Comparison of ENCODE assay signal across 16 mouse cellular contexts in genomic region chr3:141216999-141217398, GRCm38 (mm10). TPM values are rescaled to one million over a fixed set of nuclear protein-coding genes. Genes with fewer than 3 reads are reported as not detected.
DNase-seq lines count a peak whose midpoint lies in the region; ATAC-seq lines count a peak whose summit lies in the region.
"Had no signal": no experiment of that assay in that cellular context is flagged by ENCODE, and none has a peak within 500 bp of the region (broad histone marks: within the 10 kb centered on the region; RNA-seq: fewer than 3 reads in every experiment).

No protein-coding gene starts in this region.

- H3K9me3 ChIP-seq in kidney, embryonic 14.5 days (ENCODE audit: control insufficient read depth, low read length), result no peaks in the 10 kb centered on the region
- no peaks in the 10 kb centered on the region for H3K9me3 ChIP-seq in embryonic facial prominence, embryonic 10.5 days
- no peaks in the 10 kb centered on the region for H3K9me3 ChIP-seq in heart, embryonic 11.5 days (replicated peaks; ENCODE audit: control insufficient read depth, low read length)
- H3K9me3 ChIP-seq: heart, embryonic 12.5 days; hindbrain, embryonic 15.5 days had no signal

- no peaks in the 10 kb centered on the region for H3K4me1 ChIP-seq in kidney, embryonic 14.5 days (ENCODE audit: control insufficient read depth, insufficient read depth, low read length)
- H3K4me1 ChIP-seq in embryonic facial prominence, embryonic 10.5 days, result peaks cover 12% of the 10 kb centered on the region
- 0 out of 2 replicates have a peak, but pooled peaks cover 3% of the 10 kb centered on the region for H3K4me1 ChIP-seq in heart, embryonic 11.5 days (ENCODE audit: control insufficient read depth, insufficient read depth, low read length)
- H3K4me1 ChIP-seq: hindbrain, embryonic 15.5 days had no signal

- H3K36me3 ChIP-seq in kidney, embryonic 14.5 days (ENCODE audit: control insufficient read depth, insufficient read depth, low read length), result no peaks in the 10 kb centered on the region
- no peaks in the 10 kb centered on the region for H3K36me3 ChIP-seq in embryonic facial prominence, embryonic 10.5 days (replicated peaks)
- no peaks in the 10 kb centered on the region for H3K36me3 ChIP-seq in heart, embryonic 11.5 days (ENCODE audit: control insufficient read depth, insufficient read depth, low read length)
- H3K36me3 ChIP-seq: heart, embryonic 12.5 days; hindbrain, embryonic 15.5 days had no signal

- no peak for ATAC-seq in kidney, embryonic 14.5 days (ENCODE audit: low FRiP score, low TSS enrichment)
- ATAC-seq in heart, embryonic 11.5 days (replicated peaks; ENCODE audit: insufficient number of reproducible peaks, low FRiP score, low TSS enrichment), result no peak
- ATAC-seq: Patski had no signal

- H3K4me3 ChIP-seq in kidney, embryonic 14.5 days (ENCODE audit: low read length), result no peak overlapping the region
- no peak overlapping the region for H3K4me3 ChIP-seq in embryonic facial prominence, embryonic 10.5 days
- H3K4me3 ChIP-seq in heart, embryonic 11.5 days (ENCODE audit: low read depth, low read length), result no peak overlapping the region
- H3K4me3 ChIP-seq: heart, embryonic 12.5 days; hindbrain, embryonic 15.5 days had no signal

- DNase-seq in embryo, embryonic 10.5 days (ENCODE audit: low spot score), result peak; percentile 40
- DNase-seq in embryo, embryonic 9.5 days (ENCODE audit: extremely low spot score), result no peak
- DNase-seq in kidney, postnatal 10 days, result peak; percentile 12
- peak; percentile 1 for DNase-seq in 416B (ENCODE audit: low read depth)
- peak; percentile 8 for DNase-seq in embryonic facial prominence, embryonic 10.5 days (ENCODE audit: low spot score)
- DNase-seq in gastrocnemius, adult 8-10 months (ENCODE audit: low spot score in 2 of 2), result no peak
- DNase-seq: cerebellum, adult 9-11 months; liver; thymus, postnatal 14 days had no signal

- no peaks in the 10 kb centered on the region for H3K27me3 ChIP-seq in kidney, embryonic 14.5 days (ENCODE audit: control insufficient read depth, insufficient read depth, low read length)
- H3K27me3 ChIP-seq in embryonic facial prominence, embryonic 10.5 days (replicated peaks; ENCODE audit: low read depth, poor library complexity, severe bottlenecking), result no peaks in the 10 kb centered on the region
- no peaks in the 10 kb centered on the region for H3K27me3 ChIP-seq in heart, embryonic 11.5 days (ENCODE audit: control insufficient read depth, insufficient read depth, low read length)
- H3K27me3 ChIP-seq: heart, embryonic 12.5 days; hindbrain, embryonic 15.5 days; Patski had no signal

- no peak overlapping the region for H3K27ac ChIP-seq in kidney, embryonic 14.5 days (ENCODE audit: low read depth, low read length)
- no peak overlapping the region for H3K27ac ChIP-seq in embryonic facial prominence, embryonic 10.5 days (replicated peaks)
- H3K27ac ChIP-seq in heart, embryonic 11.5 days (ENCODE audit: low read depth, low read length), result no peak overlapping the region
- H3K27ac ChIP-seq: hindbrain, embryonic 15.5 days had no signal

- no peak overlapping the region for H3K4me2 ChIP-seq in kidney, embryonic 14.5 days (replicated peaks; ENCODE audit: low read depth, low read length)
- H3K4me2 ChIP-seq in heart, embryonic 11.5 days, result no peak overlapping the region
- H3K4me2 ChIP-seq: heart, embryonic 12.5 days; hindbrain, embryonic 15.5 days had no signal

- H3K9ac ChIP-seq in kidney, embryonic 14.5 days (ENCODE audit: low read depth, low read length), result no peak overlapping the region
- no peak overlapping the region for H3K9ac ChIP-seq in heart, embryonic 11.5 days (ENCODE audit: low read depth, low read length)
- H3K9ac ChIP-seq: heart, embryonic 12.5 days; hindbrain, embryonic 15.5 days had no signal

RNA-seq across cellular contexts. Expression of gene Pdha2, which starts 4.8 kb away (rescaled TPM):
- polyA plus RNA-seq in kidney, embryonic 14.5 days (2014; fragmentation: Nextera tagmentation; extraction: Ambion mirVana), result not detected in 2 replicates
- polyA plus RNA-seq in embryonic facial prominence, embryonic 10.5 days (2016; fragmentation: Nextera tagmentation; extraction: Ambion mirVana), result not detected in 2 replicates
- total RNA-seq in gastrocnemius, adult 8-10 months (2022), result not detected
- polyA plus RNA-seq in heart, embryonic 11.5 days (2014; fragmentation: Nextera tagmentation; extraction: Ambion mirVana), result not detected in 2 replicates
- total RNA-seq: gastrocnemius, adult 18-20 months; left cerebral cortex, adult 18-20 months had no signal
- polyA plus RNA-seq: heart, embryonic 12.5 days; hindbrain, embryonic 15.5 days; Patski had no signal

Comparison
In these comparisons a context has a peak if more than half of its experiments do, and no peak if none do; other contexts are left out.
1. DNase-seq: peak in embryo, embryonic 10.5 days (single experiment), kidney, postnatal 10 days (single experiment), 416B (single experiment) and embryonic facial prominence, embryonic 10.5 days (single experiment); none in embryo, embryonic 9.5 days (single experiment) and gastrocnemius, adult 8-10 months (0 of 2).